Mouse (Mus musculus) ovary, postnatal 14 days (tissue): ENCODE results near the gene Pde4b.

ENCODE experiments used
- DNase-seq: peaks from one replicate; pipeline ENCODE4 v3.0.0; 2022; ENCODE audit warnings: low spot score

Pde4b gene

GRCm38 (mm10) chr4:102612596-102612995, 525.3 kb downstream of the Pde4b start:
- no peak for DNase-seq

GRCm38 (mm10) chr4:102617774-102618173, 530.4 kb downstream of the Pde4b start:
- no peak for DNase-seq

- DNase-seq, result no peak
Measured at GRCm38 (mm10) chr4:102618609-102619008, 531.3 kb downstream of the Pde4b start.

GRCm38 (mm10) chr4:102620179-102620910, 533.0 kb downstream of the Pde4b start:
- no peak for DNase-seq

GRCm38 (mm10) chr4:102621120-102621519, 533.8 kb downstream of the Pde4b start:
- no peak for DNase-seq

GRCm38 (mm10) chr4:102622977-102623376, 535.6 kb downstream of the Pde4b start:
- no peak for DNase-seq

- no peak for DNase-seq
Measured at GRCm38 (mm10) chr4:102623789-102624611, 536.7 kb downstream of the Pde4b start.

GRCm38 (mm10) chr4:102624937-102625336, 537.6 kb downstream of the Pde4b start:
- DNase-seq, result no peak

- no peak for DNase-seq
Measured at GRCm38 (mm10) chr4:102627799-102628198, 540.5 kb downstream of the Pde4b start.

- DNase-seq, result no peak
Measured at GRCm38 (mm10) chr4:102629621-102630020, 542.3 kb downstream of the Pde4b start.

- no peak for DNase-seq
Measured at GRCm38 (mm10) chr4:102630261-102630660, 542.9 kb downstream of the Pde4b start.

- DNase-seq, result no peak
Measured at GRCm38 (mm10) chr4:102631624-102632023, 544.3 kb downstream of the Pde4b start.

- no peak for DNase-seq
Measured at GRCm38 (mm10) chr4:102633241-102633640, 545.9 kb downstream of the Pde4b start.

- DNase-seq, result no peak
Measured at GRCm38 (mm10) chr4:102635258-102635657, 547.9 kb downstream of the Pde4b start.

- no peak for DNase-seq
Measured at GRCm38 (mm10) chr4:102635944-102636343, 548.6 kb downstream of the Pde4b start.

- DNase-seq, result no peak
Measured at GRCm38 (mm10) chr4:102637348-102637910, 550.1 kb downstream of the Pde4b start.

GRCm38 (mm10) chr4:102640942-102641341, 553.6 kb downstream of the Pde4b start:
- DNase-seq, result no peak

GRCm38 (mm10) chr4:102644062-102644461, 556.7 kb downstream of the Pde4b start:
- no peak for DNase-seq

GRCm38 (mm10) chr4:102647056-102647455, 559.7 kb downstream of the Pde4b start:
- DNase-seq, result no peak

- DNase-seq, result no peak
Measured at GRCm38 (mm10) chr4:102655331-102655730, 568.0 kb downstream of the Pde4b start.

GRCm38 (mm10) chr4:102656494-102657036, 569.2 kb downstream of the Pde4b start:
- DNase-seq, result peak; percentile 14
